Mouse (Mus musculus) layer of hippocampus, adult 9-11 months (tissue): ENCODE measurements around the gene Cacng4.

ENCODE experiments used
- DNase-seq: peaks from one replicate; pipeline ENCODE4 v3.0.0; 2022

The Cacng4 gene

DNA sequence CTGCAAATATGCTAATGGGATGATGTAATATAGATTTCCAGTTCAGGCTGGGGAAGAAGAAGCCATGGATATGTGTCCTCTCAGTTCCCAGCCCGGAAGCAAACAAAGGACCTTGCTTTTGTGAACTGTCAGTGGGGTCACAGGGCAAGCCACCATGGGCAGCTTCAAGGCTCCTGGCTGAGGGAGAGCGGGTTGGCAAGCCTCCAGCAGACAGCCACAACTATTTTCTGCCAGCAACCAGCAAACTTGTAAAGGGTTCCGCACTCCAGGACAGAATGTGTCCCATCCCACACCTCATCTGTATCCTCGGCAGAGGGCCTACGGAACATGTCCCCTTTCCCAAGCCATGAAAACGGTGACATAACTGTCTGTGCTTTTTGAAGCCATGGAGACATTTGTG is 22.4 kb downstream of the Cacng4 start:
- no peak for DNase-seq

DNA sequence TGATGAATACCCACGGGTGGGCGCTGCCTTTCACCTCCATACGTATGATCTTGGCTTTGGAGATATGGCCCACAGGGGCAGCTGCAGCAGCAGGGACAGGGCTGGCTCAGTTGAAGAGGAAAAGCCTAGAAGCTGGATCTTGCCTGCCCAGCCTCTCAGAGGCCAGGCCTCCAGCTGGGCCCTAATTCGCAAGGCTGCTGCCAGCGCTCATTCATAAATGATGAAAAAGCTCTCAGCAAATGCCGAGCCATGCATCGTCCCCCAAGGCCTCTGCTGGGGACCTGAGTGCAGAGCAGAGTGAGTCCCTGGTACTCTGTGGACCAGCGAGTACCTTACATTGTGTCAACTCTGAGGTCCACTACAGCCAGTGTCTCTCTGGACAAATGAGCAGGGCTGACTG is 26.0 kb downstream of the Cacng4 start:
- DNase-seq = no peak

GRCm38 (mm10) chr11:107766932-107767331 is 27.4 kb downstream of the Cacng4 start:
- DNase-seq = no peak

DNA sequence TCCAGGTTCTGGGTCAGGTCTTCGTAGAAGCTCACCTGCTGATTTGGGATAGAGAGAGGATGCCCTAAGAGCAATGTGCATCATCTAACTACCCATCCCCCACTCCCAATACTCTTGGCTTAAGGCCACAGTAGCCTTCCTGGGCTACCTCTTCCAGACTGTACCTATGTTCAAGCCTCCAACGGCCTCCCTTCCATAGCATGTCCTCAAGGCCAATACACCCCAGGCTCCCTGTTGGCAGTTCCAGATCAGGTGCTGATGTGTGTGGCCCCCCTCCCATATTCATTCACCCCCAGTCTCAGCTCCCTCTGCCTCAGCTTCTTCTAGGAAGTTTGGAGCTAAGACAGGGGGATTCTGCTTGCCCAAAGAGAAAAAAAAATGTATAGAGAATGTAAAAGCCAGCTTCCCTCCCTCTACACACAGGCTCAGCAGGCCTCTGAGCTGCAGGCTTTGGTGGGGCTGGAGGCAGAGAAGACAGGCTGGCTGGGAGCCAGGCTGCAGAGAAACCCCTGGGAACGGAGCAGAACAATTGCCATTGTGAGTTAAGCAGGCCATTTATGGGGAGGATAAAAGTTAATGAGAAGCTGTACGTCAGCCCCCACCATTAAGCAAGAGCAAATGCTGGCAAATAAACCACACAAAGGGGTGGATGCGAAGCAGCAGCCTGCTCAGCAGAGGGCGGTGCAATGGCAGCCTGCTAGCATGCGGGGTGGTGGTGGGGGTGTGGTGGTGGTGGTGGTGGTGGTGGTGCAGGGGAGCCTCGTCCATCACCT is 31.5 kb downstream of the Cacng4 start:
- no peak for DNase-seq

- DNase-seq = no peak
These were observed 32.4 kb downstream of the Cacng4 start for GRCm38 (mm10) chr11:107761790-107762500.

DNA sequence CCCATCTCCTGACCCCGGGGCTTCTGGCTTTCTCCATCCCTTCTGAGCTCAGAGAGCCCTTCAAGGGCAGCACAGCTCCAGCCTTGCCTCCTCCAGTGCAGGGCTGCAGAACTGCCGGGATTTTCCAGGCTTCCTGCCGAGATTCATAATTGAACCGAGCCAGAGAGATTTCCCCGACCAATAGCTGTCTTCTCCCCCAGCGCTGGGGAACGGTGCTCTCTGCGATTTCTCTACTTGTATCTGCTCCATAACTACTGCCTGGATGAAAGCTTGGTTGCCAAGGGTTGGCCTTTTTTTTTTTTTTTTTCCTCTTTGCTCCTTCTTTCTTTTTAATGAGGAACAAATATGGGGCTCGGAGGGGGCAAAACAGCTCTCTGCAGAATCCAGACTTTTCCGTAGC is 34.4 kb downstream of the Cacng4 start:
- DNase-seq = no peak

- peak; percentile 51 for DNase-seq
These were observed 34.8 kb downstream of the Cacng4 start for GRCm38 (mm10) chr11:107759516-107759915.

GRCm38 (mm10) chr11:107749114-107749513 is 45.2 kb downstream of the Cacng4 start:
- DNase-seq = no peak

- DNase-seq = no peak
These were observed 45.9 kb downstream of the Cacng4 start for GRCm38 (mm10) chr11:107748243-107749035.

DNA sequence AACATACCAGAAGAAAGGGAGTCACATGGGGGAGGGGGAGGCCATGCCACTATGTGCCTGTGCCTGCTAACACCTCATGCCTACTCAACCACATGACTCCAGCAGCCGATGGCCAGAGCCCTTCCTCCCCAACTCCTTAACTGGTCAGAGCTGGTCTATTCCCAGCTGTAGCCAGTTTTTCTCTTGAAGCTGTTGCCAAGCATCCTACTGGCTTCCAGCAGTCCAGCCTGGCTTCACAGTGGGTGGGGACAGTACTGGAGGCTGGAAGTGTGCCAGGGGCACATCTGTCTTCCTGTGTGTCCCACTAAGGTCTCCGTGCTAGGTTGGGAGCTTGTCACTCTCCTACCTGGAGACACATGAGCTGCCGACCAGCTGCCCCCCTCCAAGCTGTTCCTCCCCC is 51.3 kb downstream of the Cacng4 start:
- DNase-seq = no peak

DNA sequence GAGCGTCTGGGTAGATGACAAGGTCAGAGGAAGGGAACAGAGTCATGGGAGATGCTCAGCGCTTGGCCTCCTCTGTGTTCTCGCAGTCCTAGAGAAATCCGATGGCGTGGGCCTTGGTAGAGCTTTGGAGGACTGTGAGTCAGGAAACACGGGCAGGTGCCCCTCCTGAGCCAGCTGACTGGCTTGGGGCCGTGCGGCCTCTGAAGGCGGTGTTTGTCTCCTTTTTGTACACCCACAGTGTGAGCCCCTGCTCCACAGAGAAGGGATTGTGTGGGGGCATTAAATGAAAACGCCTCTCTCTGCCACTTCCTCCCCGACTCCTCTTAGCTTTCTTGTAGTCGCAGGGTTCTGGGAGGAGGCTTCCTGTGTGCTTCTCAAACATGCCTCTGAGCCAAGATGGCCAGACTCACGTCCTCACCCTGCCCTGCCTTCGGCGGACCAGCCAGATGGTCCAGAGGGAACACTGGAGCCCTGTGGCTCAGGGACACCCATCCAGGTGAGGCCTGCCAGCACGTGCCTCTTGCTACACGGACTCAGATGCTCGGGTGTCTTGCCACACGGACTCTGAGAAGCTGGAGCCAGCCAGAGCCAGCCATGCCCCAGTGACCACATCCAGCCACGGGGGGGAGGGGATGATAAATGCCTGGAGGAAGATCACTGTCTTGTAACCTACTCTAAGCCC is 55.8 kb downstream of the Cacng4 start:
- DNase-seq = no peak

- DNase-seq = no peak
These were observed 56.5 kb downstream of the Cacng4 start for GRCm38 (mm10) chr11:107737886-107738285.

- no peak for DNase-seq
These were observed 60.2 kb downstream of the Cacng4 start for GRCm38 (mm10) chr11:107734133-107734532.

GRCm38 (mm10) chr11:107731498-107731897 is 62.9 kb downstream of the Cacng4 start:
- no peak for DNase-seq

GRCm38 (mm10) chr11:107730940-107731339 is 63.4 kb downstream of the Cacng4 start:
- no peak for DNase-seq

DNA sequence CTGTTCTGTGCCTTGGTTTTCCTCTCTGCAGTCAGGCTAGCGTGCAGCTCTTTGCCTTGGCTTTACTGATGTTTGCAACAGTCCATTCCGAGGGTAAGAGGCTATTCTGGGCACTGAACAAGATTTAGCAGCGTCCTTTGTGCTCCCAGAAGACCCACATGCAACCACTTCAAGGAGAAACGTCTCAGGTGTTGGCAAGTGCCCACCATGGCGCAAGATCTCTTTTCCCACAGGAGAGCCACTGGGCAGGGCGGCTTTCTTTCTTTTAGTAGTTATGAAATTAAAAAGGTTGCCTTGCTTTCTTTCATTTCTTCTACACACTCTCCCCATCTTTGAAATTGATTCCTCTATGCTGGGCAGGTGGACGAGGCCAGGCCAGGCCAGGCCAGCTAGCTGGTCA is 65.2 kb downstream of the Cacng4 start:
- no peak for DNase-seq

GRCm38 (mm10) chr11:107728073-107728863 is 66.1 kb downstream of the Cacng4 start:
- peak; percentile 34 for DNase-seq

GRCm38 (mm10) chr11:107724603-107725002 is 69.8 kb downstream of the Cacng4 start:
- DNase-seq = no peak

- no peak for DNase-seq
These were observed 73.3 kb downstream of the Cacng4 start for GRCm38 (mm10) chr11:107721057-107721456.

- DNase-seq = no peak
These were observed 73.9 kb downstream of the Cacng4 start for GRCm38 (mm10) chr11:107720264-107721021.

DNA sequence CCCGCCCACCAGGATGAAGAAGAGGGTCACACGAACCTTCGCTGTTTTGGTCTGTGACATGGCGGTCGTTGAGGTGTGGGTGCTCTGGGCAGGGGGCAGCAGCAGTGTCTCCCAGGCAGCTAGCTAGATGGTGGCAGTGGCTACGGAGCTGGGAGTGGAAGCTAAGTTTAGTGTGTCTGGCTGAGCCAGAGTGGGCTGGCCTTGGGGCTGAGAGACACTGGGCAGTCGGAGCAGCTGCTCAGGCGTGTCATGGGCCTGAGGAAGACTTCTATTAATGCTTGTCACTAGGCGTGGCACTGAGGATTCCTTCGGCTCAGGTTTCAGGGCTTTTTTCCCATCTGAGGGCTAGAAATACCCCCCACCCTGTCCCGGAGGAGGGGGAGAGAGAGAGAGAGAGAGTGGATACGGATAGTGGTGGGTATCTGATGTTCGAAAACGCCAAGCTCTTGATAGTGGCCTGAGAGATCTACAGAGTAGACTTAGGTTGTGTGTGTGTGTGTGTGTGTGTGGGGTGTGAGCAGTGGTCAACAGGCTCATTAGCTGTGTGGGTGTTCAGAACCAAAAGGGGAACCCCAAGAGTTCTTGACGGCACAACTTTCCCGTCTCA is 77.9 kb downstream of the Cacng4 start, which contains the start of gene Cacng1:
Gene Cacng1 (minus strand): TSS at position 191 of the 607 bp plus-strand sequence.
- no peak for DNase-seq
